Mouse (Mus musculus): ENCODE measurements at regions not wholly inside any gene's neighbourhood (a gene's known extent, or its start where the extent isn't known, plus 50 kb on each side); places are given as distances from the start of the nearest gene placed in this dataset.
"Not testable (repeated sequence)": the region's sequence is repeated elsewhere in the genome, so short reads cannot be mapped to it uniquely, and the experiment has no call there.

GRCm38 (mm10) chr8:55558751-55559150 is 348.0 kb downstream of the Adam29 start:
- in situ Hi-C loops (cut with MseI, MboI): not testable (repeated sequence)

GRCm38 (mm10) chr8:55538868-55539267 is 367.9 kb downstream of the Adam29 start:
- in situ Hi-C loops (cut with MseI, MboI): no loop called here

DNA sequence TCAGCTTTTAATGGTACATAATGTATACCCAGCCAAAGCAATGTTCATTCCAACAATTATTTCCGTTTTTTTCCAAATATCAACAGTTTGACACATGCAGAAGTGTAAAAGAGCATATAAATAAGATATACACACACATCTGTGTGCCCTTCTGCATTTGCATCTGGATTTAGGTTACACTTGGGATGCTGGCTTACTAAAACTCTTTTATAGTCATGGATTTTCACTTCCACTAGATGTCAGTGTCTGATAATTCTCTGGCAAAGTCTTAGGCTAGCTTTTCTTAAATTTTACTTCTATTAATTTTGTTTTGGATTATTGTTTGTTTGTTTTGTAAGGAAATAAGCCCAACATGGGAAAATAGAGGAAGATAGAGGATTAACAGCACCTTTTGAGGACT is 377.4 kb downstream of the Adam29 start:
- in situ Hi-C loops (cut with MseI, MboI): not testable (repeated sequence)

DNA sequence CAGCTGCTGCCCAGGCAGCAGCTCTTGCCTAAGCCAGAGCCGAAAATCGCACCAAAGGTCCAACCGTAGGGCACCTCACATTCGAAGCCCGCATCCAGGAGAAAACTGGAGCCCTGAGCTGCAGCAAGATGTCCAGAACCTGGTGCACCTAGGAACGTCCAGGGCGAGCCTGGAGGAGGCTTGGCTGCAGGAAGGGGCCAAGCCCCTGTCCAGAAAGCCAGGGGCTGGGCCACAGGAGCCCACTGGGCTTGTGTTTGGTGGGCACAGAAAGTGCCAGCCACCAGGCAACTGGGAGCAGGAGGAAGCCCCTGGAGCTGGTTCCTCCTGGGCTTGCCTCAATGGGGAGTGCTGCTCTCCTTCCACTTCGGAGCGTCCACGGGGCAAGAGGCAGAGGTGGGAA is 387.6 kb downstream of the Adam29 start:
- in situ Hi-C loops (cut with MseI, MboI): not testable (repeated sequence)

DNA sequence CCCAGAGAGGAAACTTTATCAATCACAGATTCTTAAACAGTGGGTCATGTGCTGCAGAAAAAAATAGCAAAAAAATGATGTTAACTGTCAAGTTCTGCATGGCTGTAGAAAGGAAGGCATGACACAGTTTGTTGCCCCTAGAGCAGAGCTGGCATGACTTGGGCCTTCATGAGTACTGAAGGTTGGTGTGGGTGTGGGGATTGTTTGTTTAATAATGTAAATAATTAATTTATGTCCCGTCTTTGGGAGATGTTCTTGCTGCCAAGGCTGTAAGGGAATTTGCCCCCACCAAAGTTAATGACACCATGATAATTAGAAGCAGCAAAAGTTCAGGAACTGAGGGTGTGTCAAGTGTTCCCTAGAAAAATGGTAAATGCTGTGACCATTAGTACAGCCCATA is 429.4 kb downstream of the Adam29 start:
- in situ Hi-C loops (cut with MseI, MboI): loop anchor here (5.0 to 10.0 kb wide), 5 partner anchors 55 to 137 kb away; no protein-coding TSS in a partner anchor

DNA sequence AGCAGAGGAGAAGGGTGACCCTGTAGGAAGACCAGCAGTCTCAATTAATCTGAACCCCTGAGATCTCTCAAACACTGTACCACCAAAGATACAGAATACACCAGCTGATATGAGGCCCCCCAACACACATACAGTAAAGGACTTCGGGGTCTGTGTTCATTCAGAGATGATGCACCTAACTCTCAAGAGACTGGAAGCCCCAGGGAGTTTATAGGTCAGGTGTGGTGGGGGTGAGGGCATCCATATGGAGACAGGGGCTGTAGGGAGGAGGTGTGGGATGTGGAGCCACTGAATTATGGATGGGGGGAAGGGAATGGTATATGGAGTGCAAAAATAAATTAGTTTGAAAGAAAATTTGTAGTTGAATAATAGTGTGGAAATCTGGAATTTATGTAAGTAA is 429.8 kb downstream of the Adam29 start:
- in situ Hi-C loops (cut with MseI, MboI): loop anchor here (5.0 to 10.0 kb wide), 5 partner anchors 55 to 138 kb away; no protein-coding TSS in a partner anchor

- in situ Hi-C loops (cut with MseI, MboI): loop anchor here in 1 of 2 experiments (10.0 kb wide), 2 partner anchors 68 to 142 kb away; no protein-coding TSS in a partner anchor
Observed at GRCm38 (mm10) chr8:55472386-55472785, 434.4 kb downstream of the Adam29 start.

GRCm38 (mm10) chr8:55466771-55467170 is 440.0 kb downstream of the Adam29 start:
- in situ Hi-C loops (cut with MseI, MboI): not testable (repeated sequence)

- in situ Hi-C loops (cut with MseI, MboI): not testable (repeated sequence)
Observed at GRCm38 (mm10) chr8:55465951-55466350, 440.8 kb downstream of the Adam29 start.

- in situ Hi-C loops (cut with MseI, MboI): no loop called here
Observed at GRCm38 (mm10) chr8:55465419-55465818, 441.3 kb downstream of the Adam29 start.

- in situ Hi-C loops (cut with MseI, MboI): no loop called here
Observed at GRCm38 (mm10) chr8:55464855-55465169, 441.9 kb downstream of the Adam29 start.

- in situ Hi-C loops (cut with MseI, MboI): no loop called here
Observed at GRCm38 (mm10) chr8:55464036-55464854, 442.5 kb downstream of the Adam29 start.

- in situ Hi-C loops (cut with MseI, MboI): not testable (repeated sequence)
Observed at GRCm38 (mm10) chr8:55460790-55461189, 446.0 kb downstream of the Adam29 start.

- in situ Hi-C loops (cut with MseI, MboI): no loop called here
Observed at GRCm38 (mm10) chr8:55457436-55457835, 449.3 kb downstream of the Adam29 start.

All from mouse trophoblast stem cell (cell line).